Mouse (Mus musculus): ENCODE data around the gene Gm19965. TPM values are rescaled to one million over a fixed set of nuclear protein-coding genes. Genes with fewer than 3 reads are reported as not detected.

The Gm19965 gene
- polyA plus RNA-seq (2015; fragmentation: Nextera tagmentation; extraction: Ambion mirVana) = not detected in 2 replicates

DNA sequence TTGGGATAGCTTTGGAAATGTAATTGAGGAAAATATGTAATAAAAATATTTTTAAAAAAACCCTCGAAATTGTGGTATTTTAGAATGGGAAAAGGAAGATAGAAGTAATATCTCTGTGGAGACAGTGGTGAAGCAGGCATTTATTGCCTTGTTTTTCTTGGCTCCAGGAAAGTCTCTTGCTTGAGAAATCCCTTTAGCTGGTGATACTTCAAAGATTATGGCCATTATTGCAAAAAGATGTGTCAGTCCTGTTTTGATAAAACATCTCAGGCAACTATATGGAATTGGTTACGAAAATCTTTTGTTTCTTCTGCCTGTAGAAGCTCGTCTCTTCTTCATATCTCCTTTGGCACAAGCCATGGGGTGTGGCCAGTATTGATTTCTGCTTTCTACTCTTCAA is at the start of gene Gm19965:
Gene Gm19965 (plus strand): TSS at position 301 of the 400 bp plus-strand sequence.
- no peak for ATAC-seq (ENCODE audit: insufficient number of reproducible peaks, low FRiP score, low TSS enrichment, low read depth)
- WGBS = 70% methylated on average over 3 of the region's 3 CpGs
- no peaks in the 10 kb centered on the region for H3K36me3 ChIP-seq

DNA sequence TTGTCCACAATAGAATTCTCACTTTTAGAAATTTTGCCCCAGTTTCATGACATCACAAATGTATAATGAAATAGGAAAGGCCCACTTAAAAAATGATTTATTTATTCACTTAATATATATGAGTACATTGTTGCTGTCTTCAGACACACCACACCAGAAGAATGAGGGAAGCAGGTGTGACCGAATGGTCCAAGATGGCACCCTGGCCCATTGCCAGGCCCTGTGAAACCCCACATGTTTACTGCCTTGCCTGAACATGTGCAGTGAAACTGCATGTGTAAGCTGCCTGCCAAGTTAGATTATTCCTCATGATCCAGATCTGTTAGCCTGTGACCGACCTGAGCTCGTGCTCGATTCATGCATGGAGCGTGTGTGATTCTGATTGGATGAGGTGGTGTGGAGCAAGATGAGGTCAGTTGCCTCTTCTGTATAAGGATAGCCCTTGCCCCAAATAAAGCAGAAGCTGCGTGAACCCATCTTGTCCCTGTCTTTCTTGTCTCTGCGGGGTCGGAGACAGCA is 20.3 kb upstream of the Gm19965 start:
- Histone ChIP-seq H3K4me2 (no peak overlapping the region), H3K4me1 (no peaks in the 10 kb centered on the region), H3K4me3 (no peak overlapping the region), H3K9me3 (no peaks in the 10 kb centered on the region), H3K27me3 (no peaks in the 10 kb centered on the region), H3K9ac (no peak overlapping the region), H3K36me3 (no peaks in the 10 kb centered on the region), H3K27ac (no peak overlapping the region)
- 85% methylated on average over 8 of the region's 8 CpGs for WGBS
- ATAC-seq (ENCODE audit: insufficient number of reproducible peaks, low FRiP score, low TSS enrichment, low read depth) = no peak

More for the DNA sequence above, at the start of gene Gm19965:
- Histone ChIP-seq H3K27ac (no peak within 1 kb of the TSS), H3K4me3 (no peak within 1 kb of the TSS), H3K4me2 (no peak within 1 kb of the TSS), H3K9me3 (no peaks in the 10 kb centered on the region), H3K4me1 (no peaks in the 10 kb centered on the region), H3K27me3 (no peaks in the 10 kb centered on the region), H3K9ac (no peak within 1 kb of the TSS)

Measured in limb, embryonic 15.5 days (tissue).